Mouse (Mus musculus): Measurements from ENCODE around the gene Iqgap2.

DNA sequence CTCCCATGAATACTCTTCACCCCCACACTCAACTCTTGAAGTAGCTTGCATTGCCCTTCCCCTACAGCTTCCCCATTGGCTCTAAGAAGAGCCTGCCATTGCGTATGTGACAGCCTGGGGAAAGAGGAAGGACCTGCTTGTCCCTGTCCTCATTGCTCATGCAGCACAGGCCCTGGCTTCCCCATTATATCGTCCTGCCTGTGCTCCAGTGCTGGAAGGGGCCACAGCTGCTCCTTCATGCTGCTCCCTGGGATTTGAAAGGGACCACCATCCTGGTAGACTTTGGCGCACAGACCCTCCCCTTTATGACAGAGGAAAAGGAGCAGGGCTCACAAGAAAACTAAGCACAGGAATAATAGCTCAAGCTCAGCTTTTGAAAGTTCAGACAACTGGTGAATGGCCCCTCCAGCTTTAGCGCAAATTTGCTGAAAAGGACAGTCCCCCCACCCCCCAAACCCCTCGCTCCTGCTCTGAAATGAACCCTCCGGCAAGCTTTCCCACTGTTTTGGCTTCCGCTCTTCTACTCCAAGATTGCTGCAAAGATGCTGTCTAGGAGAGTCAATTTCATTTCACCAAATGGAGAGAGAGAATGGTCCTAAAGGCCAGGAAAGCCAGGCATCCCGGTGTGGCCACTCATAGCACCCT is 22.7 kb downstream of the Iqgap2 start:
- TF ChIP-seq EP300 (IDR thresholded peaks at IDR 0.05; ENCODE audit: low read depth) (no peak), CTCF (IDR thresholded peaks at IDR 0.05; ENCODE audit: low read depth) (no peak)

Data from liver, postnatal 0 days (tissue).